Mouse (Mus musculus): ENCODE data around the gene Morn5.

The Morn5 gene

GRCm38 (mm10) chr2:36048748-36049566, at the start of gene Morn5, which contains the start of gene Ndufa8:
TSS of gene Morn5 (plus strand) at chr2:36049458.
TSS of gene Ndufa8 (minus strand) at chr2:36049406.
- DNase-seq, result peak; percentile 99

DNA sequence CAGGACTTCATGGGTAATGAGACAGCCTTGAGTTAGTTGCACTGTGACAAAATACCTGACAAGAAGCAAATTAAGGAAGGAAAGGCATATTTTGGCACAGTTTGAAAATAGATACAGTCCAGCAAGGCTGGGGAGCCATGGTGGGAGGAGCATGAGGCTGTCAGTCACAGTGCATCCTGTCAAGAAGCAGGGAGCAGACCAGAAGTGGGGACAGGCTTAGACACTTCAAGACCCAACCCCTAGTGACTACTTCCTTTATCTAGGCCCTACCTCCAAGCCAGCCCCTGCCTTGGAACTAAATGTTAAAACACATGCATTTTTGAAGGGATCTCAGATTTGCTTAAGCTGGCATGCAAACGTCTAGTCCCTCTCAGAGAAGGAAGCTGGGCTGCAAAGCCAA, 48.9 kb upstream of the Morn5 start:
- DNase-seq, result no peak

DNA sequence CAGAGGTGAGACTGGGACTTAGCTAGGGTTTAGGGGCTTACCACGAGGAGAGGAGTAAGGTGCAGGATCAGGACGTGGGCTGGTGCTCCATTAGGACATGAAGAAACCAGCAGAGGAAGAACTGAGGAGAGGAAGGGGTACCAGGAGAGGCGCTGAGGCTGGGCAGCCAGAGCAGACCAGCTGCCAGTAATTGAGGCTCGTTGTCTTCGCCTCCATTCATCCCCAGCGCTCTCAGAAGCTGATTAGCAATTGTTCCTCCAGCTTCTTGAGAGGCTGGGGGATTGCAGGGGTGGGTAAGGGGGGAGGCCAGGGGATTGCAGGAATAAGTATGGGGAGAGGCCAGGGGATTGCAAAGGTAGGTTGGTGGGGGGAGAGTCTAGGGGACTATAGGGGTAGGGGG, 47.1 kb upstream of the Morn5 start:
- no peak for DNase-seq

- DNase-seq, result peak; percentile 45
Measured at GRCm38 (mm10) chr2:36008071-36008470, 41.2 kb upstream of the Morn5 start.

DNA sequence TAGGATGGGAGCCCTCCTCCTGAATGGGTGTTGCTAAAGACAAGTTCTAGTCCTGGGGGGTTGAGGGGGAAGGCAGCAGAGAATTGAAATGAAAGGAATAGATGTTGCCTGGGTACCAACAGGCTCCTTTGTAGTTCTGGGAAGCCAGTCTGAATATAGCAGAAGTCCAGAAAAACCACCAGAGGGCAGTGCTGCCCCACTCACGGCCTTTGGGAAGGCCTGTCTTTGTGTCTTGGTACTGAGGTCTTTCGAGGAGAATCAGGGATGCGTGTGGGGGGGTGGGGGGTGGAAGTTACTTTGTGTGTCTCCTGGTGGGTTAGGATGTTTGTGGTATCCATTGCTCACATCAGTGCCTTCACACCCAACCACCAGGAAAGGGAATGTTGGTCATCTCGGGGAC, 39.9 kb upstream of the Morn5 start:
- DNase-seq, result peak; percentile 80

GRCm38 (mm10) chr2:36010579-36010978, 38.7 kb upstream of the Morn5 start:
- no peak for DNase-seq

GRCm38 (mm10) chr2:36011331-36011825, 37.9 kb upstream of the Morn5 start:
- peak; percentile 36 for DNase-seq

DNA sequence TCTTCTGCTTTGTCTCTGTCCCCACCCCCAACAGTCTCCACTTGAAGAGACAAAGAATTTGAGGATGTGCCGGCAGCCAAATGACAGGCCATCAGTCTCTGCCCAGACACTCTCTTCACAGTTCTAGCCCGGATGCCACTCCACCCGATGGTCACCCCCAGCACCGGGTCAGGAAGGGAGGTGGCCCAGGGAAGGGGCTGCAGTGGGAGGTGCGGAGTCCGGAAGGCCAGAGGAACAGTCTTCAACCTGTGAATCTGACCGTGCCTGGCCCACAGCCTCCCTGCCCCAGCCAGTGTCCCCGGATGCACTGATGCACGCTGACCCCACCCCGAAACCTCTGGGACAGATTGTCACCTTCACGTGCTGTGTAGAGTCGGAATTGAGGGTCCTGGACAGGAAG, 36.2 kb upstream of the Morn5 start:
- DNase-seq, result no peak

DNA sequence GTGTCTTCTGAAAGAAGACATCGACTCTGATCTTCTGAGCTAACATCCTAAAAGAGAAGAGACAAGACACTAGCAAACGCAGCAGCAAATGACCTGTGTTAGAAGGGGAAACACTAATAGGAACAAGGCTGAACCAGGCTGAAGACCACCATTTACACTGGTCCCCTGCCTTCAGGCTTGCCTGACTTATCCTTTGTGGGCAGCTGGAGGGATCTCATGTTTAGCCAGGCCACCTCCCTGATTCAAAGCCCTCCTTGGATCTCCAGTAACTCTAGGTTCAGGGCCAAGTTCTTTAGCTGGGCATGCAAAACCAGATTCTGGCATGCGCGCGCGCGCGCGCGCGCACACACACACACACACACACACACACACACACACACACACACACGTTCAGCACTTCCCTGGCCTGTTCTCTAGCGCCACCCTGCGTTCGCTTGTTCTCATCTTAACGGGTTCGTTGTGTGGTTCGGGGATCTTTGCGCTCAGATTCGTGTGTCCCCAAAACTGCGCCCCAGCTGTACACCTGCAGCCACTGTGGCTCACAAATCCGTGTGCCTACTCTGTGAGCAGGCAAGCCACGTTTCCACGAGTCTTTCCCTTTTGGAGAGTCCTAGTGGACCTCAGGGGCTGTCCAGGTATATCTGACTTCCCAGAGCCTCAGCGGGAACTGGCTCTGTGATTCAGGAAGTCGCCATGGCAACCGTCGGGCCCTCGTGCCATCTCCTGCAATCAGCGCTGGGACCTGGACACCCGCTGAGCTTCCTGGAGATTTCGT, 27.7 kb upstream of the Morn5 start:
- DNase-seq, result peak; percentile 89

GRCm38 (mm10) chr2:36023291-36023690, 26.0 kb upstream of the Morn5 start:
- no peak for DNase-seq

- DNase-seq, result no peak
Measured at GRCm38 (mm10) chr2:36032884-36033283, 16.4 kb upstream of the Morn5 start.

GRCm38 (mm10) chr2:36033966-36034365, 15.3 kb upstream of the Morn5 start:
- DNase-seq, result no peak

GRCm38 (mm10) chr2:36034898-36035297, 14.4 kb upstream of the Morn5 start:
- DNase-seq, result no peak

DNA sequence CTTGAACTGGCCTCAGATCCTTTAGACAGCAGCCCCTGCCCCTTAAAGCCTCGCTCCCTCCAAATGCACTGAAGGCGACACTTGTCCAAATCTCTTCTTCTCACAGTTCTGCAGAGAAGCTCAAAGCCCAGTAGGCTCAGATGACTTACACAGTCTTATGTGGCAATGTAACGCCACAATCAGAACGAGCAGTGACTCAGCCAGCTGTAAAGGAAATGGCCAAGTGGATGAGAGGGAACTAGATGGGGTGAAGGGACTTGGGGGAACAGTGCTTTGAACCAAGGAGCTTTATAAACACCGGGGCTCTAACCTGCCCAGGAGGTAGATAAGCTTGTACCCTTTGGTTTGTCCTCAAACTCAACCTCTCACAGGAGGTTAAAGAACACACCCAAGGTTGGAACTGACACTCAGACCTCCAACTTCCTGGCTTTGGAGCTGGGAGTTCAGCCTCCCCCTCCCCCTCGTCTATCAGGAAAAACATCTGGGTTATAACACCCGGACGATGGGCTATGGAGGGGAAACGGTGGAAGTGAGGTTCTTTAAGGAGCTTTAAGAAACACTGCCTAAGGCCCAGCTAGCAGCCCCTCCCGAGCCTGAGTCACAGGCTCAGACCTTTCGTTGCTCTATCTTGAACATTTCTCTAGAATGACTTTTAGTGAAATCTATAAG, 13.7 kb upstream of the Morn5 start:
- DNase-seq, result no peak

GRCm38 (mm10) chr2:36039297-36039985, 9.8 kb upstream of the Morn5 start:
- no peak for DNase-seq

DNA sequence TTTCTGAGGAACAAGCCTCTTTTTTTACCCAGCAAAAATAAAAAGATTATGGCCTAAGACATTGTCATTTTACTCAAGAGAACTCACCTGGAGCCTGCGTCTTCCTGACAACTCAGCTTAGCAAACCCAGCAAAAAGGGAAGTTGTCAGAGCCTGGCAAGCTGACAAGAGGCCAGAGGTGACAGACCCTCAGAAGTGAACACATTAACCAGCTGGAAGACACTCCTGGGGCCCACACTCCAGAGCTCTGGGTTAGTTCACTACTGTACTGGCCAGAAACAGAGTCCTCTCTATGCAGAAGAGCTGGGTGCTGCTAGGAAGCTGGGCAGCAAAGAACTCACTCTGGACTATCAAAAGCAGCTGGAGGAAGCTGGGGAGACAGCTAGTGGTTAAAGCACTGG, 8.4 kb upstream of the Morn5 start:
- DNase-seq, result no peak

DNA sequence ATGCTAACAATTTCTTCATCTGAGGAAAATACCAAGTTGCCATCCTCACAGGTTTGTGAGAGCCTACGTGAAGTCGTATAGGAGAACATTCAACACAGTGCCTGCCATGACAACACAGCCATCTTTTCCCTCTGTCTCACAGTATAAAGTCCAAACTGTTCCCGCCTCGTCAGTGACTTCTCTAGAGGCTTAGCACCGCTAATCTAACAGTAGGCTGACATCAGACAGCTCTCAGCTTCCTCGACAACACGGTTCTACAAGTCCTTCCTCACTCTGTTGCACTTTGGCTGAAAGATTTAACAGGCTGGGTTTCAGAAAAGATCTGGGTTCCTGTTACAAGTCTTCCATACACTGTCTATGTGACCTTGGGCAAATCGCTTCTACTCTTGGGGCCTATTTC, 1.1 kb upstream of the Morn5 start:
- DNase-seq, result no peak

- no peak for DNase-seq
Measured at GRCm38 (mm10) chr2:36049567-36049954, 303 bp downstream of the Morn5 start.

DNA sequence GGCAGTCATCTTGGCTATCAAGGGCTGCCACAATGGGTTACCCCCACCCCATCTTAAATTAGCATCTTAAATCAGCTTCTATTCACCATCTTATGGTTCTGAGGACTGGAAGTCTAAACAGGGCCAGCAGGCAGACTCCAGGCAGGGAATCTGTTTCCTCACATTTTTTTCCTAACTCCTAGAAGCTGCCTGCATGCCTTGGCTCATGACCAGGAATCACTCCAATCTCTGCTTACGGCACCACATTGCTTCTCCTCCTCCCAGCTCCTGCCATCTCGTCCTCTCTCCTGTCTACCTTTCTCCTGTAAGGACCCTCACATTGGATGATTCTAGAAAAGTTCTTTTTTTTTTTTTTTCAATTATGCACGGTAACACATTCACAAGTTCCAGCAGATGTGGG, 4.0 kb downstream of the Morn5 start:
- DNase-seq, result no peak

GRCm38 (mm10) chr2:36056248-36056647, 7.0 kb downstream of the Morn5 start:
- no peak for DNase-seq

GRCm38 (mm10) chr2:36061409-36061808, 12.2 kb downstream of the Morn5 start:
- DNase-seq, result no peak

DNA sequence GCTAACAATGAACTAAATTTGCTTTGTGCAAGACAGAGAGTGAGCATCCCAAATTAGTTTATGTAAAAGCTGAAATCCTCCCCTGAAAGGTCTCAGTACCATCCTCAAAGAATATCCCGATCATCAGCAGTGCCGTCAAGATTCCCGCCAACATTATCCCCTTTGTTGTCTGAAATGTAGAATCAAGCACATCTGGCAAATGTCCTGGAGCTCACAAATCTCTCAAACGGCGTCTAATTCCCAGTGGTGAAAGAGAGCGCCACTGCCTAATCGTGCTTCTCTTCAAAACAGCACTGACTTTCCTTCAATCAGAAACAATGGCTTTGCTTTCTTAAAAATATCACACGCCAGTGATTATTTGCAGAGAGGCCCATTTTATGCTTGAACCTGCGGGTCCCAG, 17.9 kb downstream of the Morn5 start:
- DNase-seq, result no peak

Measured in thymus, postnatal 4 days (tissue).